Mouse (Mus musculus): ENCODE measurements around the gene Cpm.

The Cpm gene

GRCm38 (mm10) chr10:117687577-117687976 is 58.3 kb downstream of the Cpm start:
- DNase-seq (ENCODE audit: low spot score in 2 of 2), result no peak

- DNase-seq (ENCODE audit: low spot score in 2 of 2), result no peak
These were observed 59.2 kb downstream of the Cpm start for GRCm38 (mm10) chr10:117688204-117689151.

GRCm38 (mm10) chr10:117689297-117690100 is 60.2 kb downstream of the Cpm start:
- DNase-seq (ENCODE audit: low spot score in 2 of 2), result no peak

GRCm38 (mm10) chr10:117690101-117690352 is 60.7 kb downstream of the Cpm start:
- no peak for DNase-seq (ENCODE audit: low spot score in 2 of 2)

- no peak for DNase-seq (ENCODE audit: low spot score in 2 of 2)
These were observed 61.5 kb downstream of the Cpm start for GRCm38 (mm10) chr10:117690770-117691296.

- no peak for DNase-seq (ENCODE audit: low spot score in 2 of 2)
These were observed 62.2 kb downstream of the Cpm start for GRCm38 (mm10) chr10:117691389-117691968.

- DNase-seq (ENCODE audit: low spot score in 2 of 2), result no peak
These were observed 62.9 kb downstream of the Cpm start for GRCm38 (mm10) chr10:117692173-117692572.

GRCm38 (mm10) chr10:117692953-117693352 is 63.7 kb downstream of the Cpm start:
- DNase-seq (ENCODE audit: low spot score in 2 of 2), result no peak

- DNase-seq (ENCODE audit: low spot score in 2 of 2), result no peak
These were observed 65.1 kb downstream of the Cpm start for GRCm38 (mm10) chr10:117694255-117694953.

- DNase-seq (ENCODE audit: low spot score in 2 of 2), result no peak
These were observed 65.7 kb downstream of the Cpm start for GRCm38 (mm10) chr10:117695027-117695426.

GRCm38 (mm10) chr10:117695605-117696004 is 66.3 kb downstream of the Cpm start:
- DNase-seq (ENCODE audit: low spot score in 2 of 2), result no peak

- no peak for DNase-seq (ENCODE audit: low spot score in 2 of 2)
These were observed 66.9 kb downstream of the Cpm start for GRCm38 (mm10) chr10:117696021-117696826.

GRCm38 (mm10) chr10:117696827-117697560 is 67.7 kb downstream of the Cpm start:
- DNase-seq (ENCODE audit: low spot score in 2 of 2), result no peak

- no peak for DNase-seq (ENCODE audit: low spot score in 2 of 2)
These were observed 68.3 kb downstream of the Cpm start for GRCm38 (mm10) chr10:117697561-117698115.

- DNase-seq (ENCODE audit: low spot score in 2 of 2), result no peak
These were observed 69.2 kb downstream of the Cpm start for GRCm38 (mm10) chr10:117698313-117699138.

GRCm38 (mm10) chr10:117699914-117700313 is 70.6 kb downstream of the Cpm start:
- DNase-seq (ENCODE audit: low spot score in 2 of 2), result no peak

- DNase-seq (ENCODE audit: low spot score in 2 of 2), result no peak
These were observed 71.2 kb downstream of the Cpm start for GRCm38 (mm10) chr10:117700450-117700849.

- no peak for DNase-seq (ENCODE audit: low spot score in 2 of 2)
These were observed 71.9 kb downstream of the Cpm start for GRCm38 (mm10) chr10:117701034-117701829.
